Mouse (Mus musculus) intestine, embryonic 16.5 days (tissue): Measurements from ENCODE around the gene Sgpp2. TPM values are rescaled to one million over a fixed set of nuclear protein-coding genes. Genes with fewer than 3 reads are reported as not detected.
A peak's percentile ranks its signal among the peaks of the same experiment; 100 is the strongest.

Experiments
- ATAC-seq: fragments of 200-750 bp; cut with Nextera tagmentation; 2 replicates; pipeline ENCODE4 v1.8.0; 2017; ENCODE audit warnings: moderate TSS enrichment, moderate library complexity
- H3K27ac ChIP-seq: fragments of 300-500 bp; sonication (generic); 2 replicates; pipeline ENCODE4 v1.5.1; 2014; ENCODE audit warnings: mild to moderate bottlenecking, low read length
- H3K27me3 ChIP-seq: fragments of 300-500 bp; sonication (generic); replicated peaks from 2 replicates; pipeline ENCODE4 v1.6.1; 2014; ENCODE audit warnings: low read length, control low read depth, mixed read lengths; ENCODE audit not compliant: control insufficient read depth, insufficient read depth
- H3K36me3 ChIP-seq: fragments of 300-500 bp; sonication (generic); 2 replicates; pipeline ENCODE4 v1.6.1; 2014; ENCODE audit warnings: low read length, control low read depth; ENCODE audit not compliant: control insufficient read depth, insufficient read depth
- H3K4me1 ChIP-seq: fragments of 300-500 bp; sonication (generic); 2 replicates; pipeline ENCODE4 v1.6.1; 2014; ENCODE audit warnings: low read length, control low read depth, mixed read lengths; ENCODE audit not compliant: control insufficient read depth, insufficient read depth
- H3K4me2 ChIP-seq: fragments of 300-500 bp; sonication (generic); 2 replicates; pipeline ENCODE4 v1.6.1; 2014; ENCODE audit warnings: low read depth, low read length, control low read depth
- H3K4me3 ChIP-seq: fragments of 300-500 bp; sonication (generic); 2 replicates; pipeline ENCODE4 v1.5.1; 2014; ENCODE audit warnings: mild to moderate bottlenecking, low read length
- H3K9ac ChIP-seq: fragments of 300-500 bp; sonication (generic); 2 replicates; pipeline ENCODE4 v1.6.1; 2014; ENCODE audit warnings: low read depth, low read length
- H3K9me3 ChIP-seq: fragments of 300-500 bp; sonication (generic); 2 replicates; pipeline ENCODE4 v1.6.1; 2016; ENCODE audit warnings: low read length, control low read depth; ENCODE audit not compliant: control insufficient read depth
- WGBS: fragments of 180-500 bp; shearing (Covaris S2); extraction: QIAGEN DNeasy Blood & Tissue Kit; methylation state at CpG from one replicate; pipeline ENCODE4 v1.1.7; 2014; 5-methylcytosine and 5-hydroxymethylcytosine counted together
- polyA plus RNA-seq: library from polyadenylated mRNA; unstranded; fragments of >200 nt; fragmentation: Nextera tagmentation; extraction: Ambion mirVana; gene quantifications from 2 replicates; pipeline ENCODE4 v1.2.1, GENCODE M21; 2015

Gene Sgpp2
- polyA plus RNA-seq, 1 experiment from 2014 or later: 46.4 TPM

GRCm38 (mm10) chr1:78375058-78375457 lies 64.9 kb downstream of the Sgpp2 start:
- no peak for ATAC-seq
- 92% methylated on average over 3 of the region's 3 CpGs for WGBS
- no peak overlapping the region for H3K4me2 ChIP-seq

GRCm38 (mm10) chr1:78380950-78381349 lies 70.8 kb downstream of the Sgpp2 start:
- Histone ChIP-seq H3K4me3 (no peak overlapping the region), H3K9ac (no peak overlapping the region), H3K9me3 (no peaks in the 10 kb centered on the region), H3K4me1 (no peaks in the 10 kb centered on the region), H3K27ac (no peak overlapping the region), H3K36me3 (no peaks in the 10 kb centered on the region), H3K4me2 (no peak overlapping the region), H3K27me3 (no peaks in the 10 kb centered on the region)
- WGBS: 91% methylated on average over 4 of the region's 4 CpGs
- ATAC-seq: no peak

More at GRCm38 (mm10) chr1:78375058-78375457, 64.9 kb downstream of the Sgpp2 start:
- Histone ChIP-seq H3K27ac (no peak overlapping the region), H3K36me3 (no peaks in the 10 kb centered on the region), H3K9me3 (no peaks in the 10 kb centered on the region), H3K9ac (no peak overlapping the region), H3K4me1 (peaks cover 5% of the 10 kb centered on the region; the same call in 1 of the 2 replicates), H3K27me3 (no peaks in the 10 kb centered on the region), H3K4me3 (no peak overlapping the region)

GRCm38 (mm10) chr1:78387854-78388253 lies 77.7 kb downstream of the Sgpp2 start:
- WGBS: 62% methylated on average over 4 of the region's 4 CpGs
- no peak overlapping the region for H3K4me2 ChIP-seq
- ATAC-seq: no peak

GRCm38 (mm10) chr1:78388848-78389247 lies 78.7 kb downstream of the Sgpp2 start:
- no peak overlapping the region for H3K27ac ChIP-seq
- no peak overlapping the region for H3K4me3 ChIP-seq
- 39% methylated on average over 3 of the region's 3 CpGs for WGBS
- 0 out of 2 replicates have a peak, but pooled peaks have one; percentile 43 for ATAC-seq
- no peak overlapping the region for H3K4me2 ChIP-seq
- no peak overlapping the region for H3K9ac ChIP-seq
- H3K4me1 ChIP-seq: 0 out of 2 replicates have a peak, but pooled peaks cover 4% of the 10 kb centered on the region
- no peaks in the 10 kb centered on the region for H3K27me3 ChIP-seq
- no peaks in the 10 kb centered on the region for H3K9me3 ChIP-seq
- H3K36me3 ChIP-seq: no peaks in the 10 kb centered on the region

More at GRCm38 (mm10) chr1:78387854-78388253, 77.7 kb downstream of the Sgpp2 start:
- H3K9me3 ChIP-seq: no peaks in the 10 kb centered on the region
- no peaks in the 10 kb centered on the region for H3K36me3 ChIP-seq
- H3K27me3 ChIP-seq: no peaks in the 10 kb centered on the region
- 0 out of 2 replicates have a peak, but pooled peaks cover 4% of the 10 kb centered on the region for H3K4me1 ChIP-seq
- H3K27ac ChIP-seq: no peak overlapping the region
- H3K4me3 ChIP-seq: no peak overlapping the region
- H3K9ac ChIP-seq: no peak overlapping the region

- Histone ChIP-seq H3K36me3 (no peaks in the 10 kb centered on the region), H3K4me3 (no peak overlapping the region), H3K4me1 (0 out of 2 replicates have a peak, but pooled peaks cover 4% of the 10 kb centered on the region), H3K27me3 (no peaks in the 10 kb centered on the region), H3K9ac (no peak overlapping the region), H3K9me3 (no peaks in the 10 kb centered on the region), H3K27ac (no peak overlapping the region), H3K4me2 (no peak overlapping the region)
- no peak for ATAC-seq
- 57% methylated on average over 8 of the region's 8 CpGs for WGBS
Observed at GRCm38 (mm10) chr1:78395191-78395735, 85.1 kb downstream of the Sgpp2 start.

- no peak for ATAC-seq
Observed at GRCm38 (mm10) chr1:78395737-78396136, 85.6 kb downstream of the Sgpp2 start.

GRCm38 (mm10) chr1:78396320-78396913 lies 86.3 kb downstream of the Sgpp2 start:
- Histone ChIP-seq H3K27me3 (no peaks in the 10 kb centered on the region), H3K27ac (no peak overlapping the region), H3K4me2 (no peak overlapping the region), H3K4me3 (no peak overlapping the region), H3K9ac (no peak overlapping the region), H3K9me3 (no peaks in the 10 kb centered on the region), H3K4me1 (peaks cover 10% of the 10 kb centered on the region; the same call in 1 of the 2 replicates), H3K36me3 (no peaks in the 10 kb centered on the region)
- 45% methylated on average over 8 of the region's 8 CpGs for WGBS
- ATAC-seq: no peak

More at GRCm38 (mm10) chr1:78395737-78396136, 85.6 kb downstream of the Sgpp2 start:
- Histone ChIP-seq H3K4me3 (no peak overlapping the region), H3K27me3 (no peaks in the 10 kb centered on the region), H3K9ac (no peak overlapping the region), H3K27ac (no peak overlapping the region), H3K4me2 (no peak overlapping the region), H3K36me3 (no peaks in the 10 kb centered on the region), H3K4me1 (0 out of 2 replicates have a peak, but pooled peaks cover 4% of the 10 kb centered on the region), H3K9me3 (no peaks in the 10 kb centered on the region)
- 46% methylated on average over 6 of the region's 6 CpGs for WGBS

GRCm38 (mm10) chr1:78399755-78400154 lies 89.6 kb downstream of the Sgpp2 start:
- no peak overlapping the region for H3K4me2 ChIP-seq
- H3K36me3 ChIP-seq: no peaks in the 10 kb centered on the region
- no peaks in the 10 kb centered on the region for H3K9me3 ChIP-seq
- ATAC-seq: peak; percentile 94
- peaks cover 10% of the 10 kb centered on the region; the same call in 1 of the 2 replicates for H3K4me1 ChIP-seq
- WGBS: 46% methylated on average over 3 of the region's 3 CpGs
- H3K9ac ChIP-seq: no peak overlapping the region
- H3K27me3 ChIP-seq: no peaks in the 10 kb centered on the region
- no peak overlapping the region for H3K4me3 ChIP-seq
- 0 out of 2 replicates have a peak overlapping the region, but pooled peaks have one; percentile 21 for H3K27ac ChIP-seq

- ATAC-seq: peak; percentile 64
- H3K27me3 ChIP-seq: no peaks in the 10 kb centered on the region
- WGBS: 70% methylated on average over 4 of the region's 4 CpGs
- no peak overlapping the region for H3K4me2 ChIP-seq
- no peaks in the 10 kb centered on the region for H3K9me3 ChIP-seq
- H3K4me3 ChIP-seq: no peak overlapping the region
- peaks cover 10% of the 10 kb centered on the region; the same call in 1 of the 2 replicates for H3K4me1 ChIP-seq
- peak overlapping the region; percentile 61 for H3K27ac ChIP-seq
- H3K36me3 ChIP-seq: no peaks in the 10 kb centered on the region
- H3K9ac ChIP-seq: no peak overlapping the region
Observed at GRCm38 (mm10) chr1:78401413-78401812, 91.3 kb downstream of the Sgpp2 start.
